Mouse (Mus musculus) MEL (cell line): ENCODE results near the gene Trpm3.

Experiments
- CHD1 ChIP-seq: IDR thresholded peaks from 2 replicates; pipeline ENCODE4 v1.6.1; 2012; ENCODE audit warnings: low read depth, mild to moderate bottlenecking, inconsistent platforms, low read length, improper control_type of control experiment
- CTCF ChIP-seq, 3 experiments: IDR thresholded peaks in 2 of 3; conservative IDR thresholded peaks in 1 of 3; 2 replicates each; pipeline ENCODE4 v1.5.1; 2011 to 2012; ENCODE audit warnings: low read length in 3 of 3, low read depth in 2 of 3, mild to moderate bottlenecking in 2 of 3, improper control_type of control experiment in 1 of 3, inconsistent platforms in 1 of 3, mixed read lengths in 1 of 3, moderate library complexity in 1 of 3; ENCODE audit not compliant: control insufficient read depth in 1 of 3, insufficient read depth in 1 of 3, poor library complexity in 1 of 3, severe bottlenecking in 1 of 3
- EP300 ChIP-seq, 2 experiments: IDR thresholded peaks; 2 replicates each; pipeline ENCODE4 v1.6.1; 2011; ENCODE audit warnings: improper control_type of control experiment in 2 of 2, low read length in 2 of 2, low read depth in 1 of 2, mild to moderate bottlenecking in 1 of 2
- JUND ChIP-seq: IDR thresholded peaks from 2 replicates; pipeline ENCODE4 v1.6.1; 2011; ENCODE audit warnings: low read depth, mild to moderate bottlenecking, improper control_type of control experiment, low read length
- MAFK ChIP-seq: IDR thresholded peaks from 2 replicates; pipeline ENCODE4 v1.6.1; 2011; ENCODE audit warnings: low read depth, mild to moderate bottlenecking, low read length, improper control_type of control experiment, borderline replicate concordance
- MYB ChIP-seq: IDR thresholded peaks from 2 replicates; pipeline ENCODE4 v1.6.1; 2011; ENCODE audit warnings: mild to moderate bottlenecking, low read depth, low read length, improper control_type of control experiment
- POLR2A ChIP-seq, 2 experiments: IDR thresholded peaks; 2 replicates each; pipeline ENCODE4 v1.6.1; 2011 to 2012; ENCODE audit warnings: low read length in 2 of 2, mild to moderate bottlenecking in 2 of 2, control low read depth in 1 of 2, improper control_type of control experiment in 1 of 2, low read depth in 1 of 2, moderate library complexity in 1 of 2; ENCODE audit not compliant: control insufficient read depth in 1 of 2, insufficient read depth in 1 of 2, poor library complexity in 1 of 2
- TAL1 ChIP-seq: IDR thresholded peaks from 2 replicates; pipeline ENCODE4 v1.6.1; 2012; ENCODE audit warnings: mild to moderate bottlenecking, inconsistent platforms, low read length, moderate library complexity, mixed read lengths
- ZKSCAN1 ChIP-seq: IDR thresholded peaks from 2 replicates; pipeline ENCODE4 v1.6.1; 2012; ENCODE audit warnings: low read depth, mild to moderate bottlenecking, inconsistent platforms, low read length, improper control_type of control experiment, moderate library complexity

DNA sequence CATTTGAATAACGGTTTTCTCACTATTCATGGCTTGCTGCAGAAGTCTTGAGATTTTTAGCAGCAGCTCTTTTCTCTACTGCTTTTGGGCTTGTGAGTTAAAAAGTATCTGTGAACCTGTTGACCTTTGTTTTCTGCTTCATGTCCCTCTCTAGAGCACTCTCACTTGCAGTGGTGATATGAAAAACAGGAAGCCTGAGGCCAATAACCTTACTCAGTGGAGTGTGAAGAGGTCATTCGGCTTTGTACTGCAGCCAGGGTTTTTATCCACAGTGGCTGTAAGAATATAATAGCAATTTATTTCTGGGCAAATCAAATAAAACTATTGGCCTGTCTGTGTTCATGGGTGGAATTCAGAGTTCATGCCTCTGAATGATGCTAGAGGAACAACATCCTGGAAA lies 503.3 kb downstream of the Trpm3 start:
- TF ChIP-seq POLR2A (IDR thresholded peaks at IDR 0.05; ENCODE audit: control insufficient read depth in 1 of 2, insufficient read depth in 1 of 2, low read depth in 1 of 2, low read length in 2 of 2, poor library complexity in 1 of 2), result no peak
- TF ChIP-seq ZKSCAN1, result no peak
- no peak for TF ChIP-seq CTCF (IDR thresholded peaks at IDR 0.05 in 2 of 3, conservative IDR thresholded peaks at IDR 0.05 in 1 of 3; ENCODE audit: control insufficient read depth in 1 of 3, insufficient read depth in 1 of 3, low read depth in 2 of 3, low read length in 3 of 3, poor library complexity in 1 of 3, severe bottlenecking in 1 of 3)
- no peak for TF ChIP-seq MYB
- TF ChIP-seq EP300 (IDR thresholded peaks at IDR 0.05; ENCODE audit: low read depth in 1 of 2, low read length in 2 of 2), result no peak
- TF ChIP-seq CHD1, result no peak
- no peak for TF ChIP-seq JUND
- TF ChIP-seq TAL1, result no peak
- no peak for TF ChIP-seq MAFK
